Mouse (Mus musculus) hindbrain, embryonic 11.5 days (tissue): ENCODE results near the gene Pnck. TPM values are rescaled to one million over a fixed set of nuclear protein-coding genes. Genes with fewer than 3 reads are reported as not detected.

Experiments used
- ATAC-seq: fragments of 200-750 bp; cut with Nextera tagmentation; 2 replicates; pipeline ENCODE4 v1.8.0; 2017; ENCODE audit warnings: mild to moderate bottlenecking, moderate TSS enrichment, moderate library complexity; ENCODE audit not compliant: low FRiP score
- DNase-seq: peaks from one replicate; pipeline ENCODE4 v3.0.0-alpha.2; 2015; ENCODE audit warnings: low spot score
- H3K27ac ChIP-seq: fragments of 300-500 bp; sonication (generic); 2 replicates; pipeline ENCODE4 v1.5.1; 2014; ENCODE audit warnings: mild to moderate bottlenecking, low read depth, low read length
- H3K27me3 ChIP-seq: fragments of 300-500 bp; sonication (generic); 2 replicates; pipeline ENCODE4 v1.6.1; 2014; ENCODE audit warnings: mild to moderate bottlenecking, low read length, moderate library complexity, mixed read lengths; ENCODE audit not compliant: control insufficient read depth, insufficient read depth
- H3K36me3 ChIP-seq: fragments of 300-500 bp; sonication (generic); 2 replicates; pipeline ENCODE4 v1.6.1; 2014; ENCODE audit warnings: mild to moderate bottlenecking, low read length, moderate library complexity, mixed read lengths; ENCODE audit not compliant: control insufficient read depth, insufficient read depth
- H3K4me1 ChIP-seq: fragments of 300-500 bp; sonication (generic); replicated peaks from 2 replicates; pipeline ENCODE4 v1.6.1; 2014; ENCODE audit warnings: low read length, mixed read lengths; ENCODE audit not compliant: control insufficient read depth, insufficient read depth
- H3K4me2 ChIP-seq: fragments of 300-500 bp; sonication (generic); replicated peaks from 2 replicates; pipeline ENCODE4 v1.6.1; 2014; ENCODE audit warnings: mild to moderate bottlenecking, low read depth, low read length
- H3K4me3 ChIP-seq: fragments of 300-500 bp; sonication (generic); 2 replicates; pipeline ENCODE4 v1.5.1; 2014; ENCODE audit warnings: low read depth, low read length
- H3K9ac ChIP-seq: fragments of 300-500 bp; sonication (generic); 2 replicates; pipeline ENCODE4 v1.6.1; 2014; ENCODE audit warnings: low read depth, low read length
- H3K9me3 ChIP-seq: fragments of 300-500 bp; sonication (generic); 2 replicates; pipeline ENCODE4 v1.6.1; 2016; ENCODE audit warnings: low read length; ENCODE audit not compliant: control insufficient read depth
- WGBS: fragments of 180-500 bp; shearing (Covaris S2); extraction: QIAGEN DNeasy Blood & Tissue Kit; methylation state at CpG from one replicate; pipeline ENCODE4 v1.1.7; 2014; 5-methylcytosine and 5-hydroxymethylcytosine counted together
- polyA plus RNA-seq: library from polyadenylated mRNA; unstranded; fragments of >200 nt; fragmentation: Nextera tagmentation; extraction: Ambion mirVana; gene quantifications from 2 replicates; pipeline ENCODE4 v1.2.1, GENCODE M21; 2014

The Pnck gene
- polyA plus RNA-seq = 14.0 and 15.5 TPM in 2 replicates

DNA sequence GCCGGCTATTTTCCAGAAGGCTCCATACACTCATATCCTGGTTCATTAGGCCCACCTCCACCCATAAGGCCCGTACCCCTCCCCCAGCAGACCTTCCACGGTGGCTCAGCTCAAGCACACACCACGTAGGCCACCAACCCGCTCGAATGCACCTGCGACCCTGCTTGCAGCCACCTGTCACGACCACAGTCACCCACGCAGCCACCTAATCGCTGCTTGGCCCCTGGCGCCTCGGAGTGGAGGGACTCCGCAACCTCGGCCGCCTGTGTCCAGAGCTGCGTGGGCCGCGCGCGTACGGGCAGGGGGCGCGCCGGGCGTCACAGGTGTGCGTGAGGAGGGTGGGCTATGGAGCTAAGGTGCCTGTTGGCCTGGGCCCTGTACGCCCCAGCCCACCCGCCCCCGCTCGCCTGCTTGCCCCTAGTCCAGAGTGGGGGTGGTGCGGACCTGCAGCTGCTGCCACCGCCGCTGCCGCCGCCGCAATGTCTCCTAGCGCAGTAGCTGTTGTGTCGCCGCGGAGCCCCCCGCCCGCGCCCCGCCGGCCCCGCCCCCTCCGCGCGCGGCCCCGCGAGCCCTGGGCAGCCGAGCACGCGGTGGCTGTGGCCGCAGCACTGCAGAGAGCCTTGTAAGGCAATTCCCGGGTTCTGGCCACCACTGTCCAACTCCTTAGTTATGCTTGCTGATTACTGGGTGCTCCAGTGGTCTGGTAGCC is at the start of gene Pnck:
TSS of gene Pnck (minus strand) at position 543 of the 709 bp plus-strand sequence.
- ATAC-seq = peak; percentile 76
- H3K9ac ChIP-seq = peak within 1 kb of the TSS; percentile 37
- H3K27ac ChIP-seq = no peak within 1 kb of the TSS
- H3K36me3 ChIP-seq = no peaks in the 10 kb centered on the region
- WGBS = 22% methylated on average over 35 of the region's 57 CpGs
- no peaks in the 10 kb centered on the region for H3K9me3 ChIP-seq
- H3K4me1 ChIP-seq = no peaks in the 10 kb centered on the region
- H3K27me3 ChIP-seq = no peaks in the 10 kb centered on the region
- DNase-seq = peak; percentile 49
- H3K4me3 ChIP-seq = peak within 1 kb of the TSS; percentile 41
- H3K4me2 ChIP-seq = peak within 1 kb of the TSS; percentile 70

DNA sequence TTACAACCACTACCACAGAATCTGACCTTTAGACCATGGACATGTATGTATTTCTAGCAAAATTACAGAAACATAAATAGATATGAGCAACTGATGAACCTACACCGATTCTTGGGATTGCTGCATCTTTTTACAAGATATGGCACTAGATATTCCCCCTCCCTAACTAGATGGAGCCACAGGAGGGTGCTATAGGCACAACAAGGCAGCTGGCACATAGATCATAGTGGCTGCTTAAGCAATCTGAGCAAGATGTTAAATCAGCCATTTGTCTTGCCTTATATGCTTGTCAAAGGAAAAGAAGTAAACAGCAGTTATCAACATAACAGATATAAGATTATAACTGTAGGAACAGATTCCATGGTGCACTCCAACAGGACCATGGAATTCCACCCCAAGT is 40.6 kb upstream of the Pnck start:
- WGBS = 100% methylated on average over 1 of the region's 1 CpGs
- no peak overlapping the region for H3K4me2 ChIP-seq

DNA sequence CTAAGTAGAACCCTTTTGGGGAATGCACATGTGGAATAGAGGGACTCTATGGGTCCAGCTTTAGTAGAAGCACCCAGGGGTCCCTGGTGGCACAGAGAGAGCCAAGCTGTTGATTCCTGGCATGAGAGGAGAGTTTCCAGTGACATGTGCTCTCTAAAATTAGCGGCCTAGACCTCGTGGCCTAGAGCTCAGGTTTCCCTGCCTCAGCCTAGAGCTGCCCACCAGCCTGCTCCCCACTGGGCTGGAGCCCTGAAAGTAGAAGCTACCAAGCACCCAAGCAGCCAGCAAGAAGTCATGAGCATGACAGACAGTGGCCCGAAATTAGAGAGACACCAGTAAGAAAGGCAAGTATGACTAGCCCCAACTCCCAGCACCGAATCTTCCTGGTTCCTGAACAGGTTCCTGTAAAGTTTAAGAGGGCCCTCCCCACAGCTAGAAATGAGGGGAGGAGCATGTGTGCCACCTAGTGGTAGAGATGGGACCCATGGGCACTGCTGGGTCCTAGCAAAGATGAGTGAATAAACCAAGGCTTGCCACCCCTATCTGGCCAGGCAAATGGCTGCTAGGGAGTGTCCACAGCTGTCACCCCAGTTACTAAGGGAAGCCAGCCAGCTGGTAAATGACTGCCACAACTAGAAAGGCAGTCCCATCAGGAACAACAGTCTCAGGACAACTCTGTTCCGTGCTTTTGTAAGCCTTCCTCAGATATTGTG is 31.2 kb upstream of the Pnck start:
- peak; percentile 22 for DNase-seq
- no peak overlapping the region for H3K4me3 ChIP-seq
- no peaks in the 10 kb centered on the region for H3K36me3 ChIP-seq
- H3K9me3 ChIP-seq = no peaks in the 10 kb centered on the region
- no peak overlapping the region for H3K4me2 ChIP-seq
- no peak overlapping the region for H3K27ac ChIP-seq
- 79% methylated on average over 5 of the region's 5 CpGs for WGBS
- no peaks in the 10 kb centered on the region for H3K27me3 ChIP-seq
- ATAC-seq = no peak
- no peak overlapping the region for H3K9ac ChIP-seq
- no peaks in the 10 kb centered on the region for H3K4me1 ChIP-seq

More for the DNA sequence above, 40.6 kb upstream of the Pnck start:
- Histone ChIP-seq H3K9ac (no peak overlapping the region), H3K36me3 (no peaks in the 10 kb centered on the region), H3K27ac (no peak overlapping the region), H3K9me3 (no peaks in the 10 kb centered on the region), H3K4me1 (no peaks in the 10 kb centered on the region), H3K4me3 (no peak overlapping the region), H3K27me3 (no peaks in the 10 kb centered on the region)
- no peak for DNase-seq
- no peak for ATAC-seq

DNA sequence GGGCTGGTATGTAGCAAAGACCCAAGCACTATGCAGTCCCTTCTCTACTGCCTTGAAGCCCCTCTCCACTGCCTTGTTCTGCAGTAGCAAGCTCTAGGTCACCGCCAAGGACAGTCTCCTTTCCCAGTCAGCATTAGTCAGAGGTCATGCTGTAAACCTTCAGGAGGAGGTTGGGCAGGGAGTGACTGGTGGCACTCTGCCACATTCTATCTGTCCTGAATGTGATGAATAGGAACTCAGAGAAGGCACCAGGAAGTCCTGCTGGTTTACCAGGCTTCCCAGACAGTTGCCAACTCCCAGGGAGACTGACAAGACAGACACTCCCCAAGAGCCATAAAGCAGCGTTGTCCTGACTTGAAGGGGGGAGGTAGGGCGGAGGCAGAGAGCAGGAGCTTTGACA is 25.7 kb upstream of the Pnck start:
- ATAC-seq (no peak), DNase-seq (no peak)
- no peaks in the 10 kb centered on the region; the same call in 1 of the 2 replicates for H3K36me3 ChIP-seq
- no peak overlapping the region for H3K4me3 ChIP-seq
- no peak overlapping the region for H3K4me2 ChIP-seq
- 90% methylated on average over 3 of the region's 3 CpGs for WGBS
- H3K27me3 ChIP-seq = no peaks in the 10 kb centered on the region
- H3K9ac ChIP-seq = no peak overlapping the region
- no peak overlapping the region for H3K27ac ChIP-seq
- no peaks in the 10 kb centered on the region for H3K9me3 ChIP-seq
- H3K4me1 ChIP-seq = no peaks in the 10 kb centered on the region

DNA sequence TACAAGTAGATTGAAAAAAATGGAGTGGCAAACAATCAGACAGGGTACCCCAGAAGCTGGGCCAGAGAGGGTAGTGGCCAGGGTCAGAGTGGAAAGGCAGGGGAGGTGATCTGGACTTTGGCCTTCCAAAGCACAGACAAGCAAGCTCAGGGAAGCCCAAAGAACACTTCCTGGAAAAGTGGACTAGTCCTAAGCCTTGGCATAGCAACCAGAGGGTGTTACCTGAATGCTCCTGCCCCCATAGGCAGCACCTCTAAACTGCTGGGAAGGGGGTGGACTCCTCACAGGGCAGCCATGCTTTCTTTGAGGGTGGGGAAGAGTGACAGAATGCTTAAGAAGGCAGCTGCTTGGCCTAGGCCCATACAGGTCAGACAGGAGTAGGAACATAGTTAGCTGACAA is 25.1 kb upstream of the Pnck start:
- H3K9me3 ChIP-seq = no peaks in the 10 kb centered on the region
- H3K9ac ChIP-seq = no peak overlapping the region
- H3K4me2 ChIP-seq = no peak overlapping the region
- H3K27me3 ChIP-seq = no peaks in the 10 kb centered on the region
- no peak for DNase-seq
- no peaks in the 10 kb centered on the region; the same call in 1 of the 2 replicates for H3K36me3 ChIP-seq
- ATAC-seq = no peak
- no peak overlapping the region for H3K4me3 ChIP-seq
- H3K4me1 ChIP-seq = no peaks in the 10 kb centered on the region
- H3K27ac ChIP-seq = no peak overlapping the region

DNA sequence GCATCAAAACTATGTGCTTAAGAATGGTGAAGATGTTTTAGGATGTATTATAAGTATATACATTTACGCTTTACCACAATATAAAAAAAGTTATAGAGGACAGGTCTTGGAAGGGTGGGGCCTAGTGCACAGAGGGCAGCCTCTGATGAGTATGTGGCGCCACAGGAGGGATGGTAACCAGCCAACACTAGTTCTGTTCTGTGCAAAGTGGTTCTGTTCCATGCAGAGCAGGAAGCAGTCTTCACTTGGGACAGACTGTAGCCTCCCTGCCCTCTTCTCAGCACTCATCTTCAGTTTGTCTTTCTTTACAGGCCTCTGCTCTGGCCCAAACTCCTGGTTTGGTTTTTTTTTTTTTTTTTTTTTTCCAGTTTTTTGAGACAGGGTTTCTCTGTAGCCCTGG is 24.2 kb upstream of the Pnck start:
- no peak overlapping the region for H3K27ac ChIP-seq
- H3K9me3 ChIP-seq = no peaks in the 10 kb centered on the region
- no peaks in the 10 kb centered on the region; the same call in 1 of the 2 replicates for H3K36me3 ChIP-seq
- no peak overlapping the region for H3K9ac ChIP-seq
- no peak for ATAC-seq
- H3K4me2 ChIP-seq = no peak overlapping the region
- WGBS = 85% methylated on average over 2 of the region's 2 CpGs
- DNase-seq = no peak
- H3K27me3 ChIP-seq = no peaks in the 10 kb centered on the region
- no peaks in the 10 kb centered on the region for H3K4me1 ChIP-seq
- no peak overlapping the region for H3K4me3 ChIP-seq

DNA sequence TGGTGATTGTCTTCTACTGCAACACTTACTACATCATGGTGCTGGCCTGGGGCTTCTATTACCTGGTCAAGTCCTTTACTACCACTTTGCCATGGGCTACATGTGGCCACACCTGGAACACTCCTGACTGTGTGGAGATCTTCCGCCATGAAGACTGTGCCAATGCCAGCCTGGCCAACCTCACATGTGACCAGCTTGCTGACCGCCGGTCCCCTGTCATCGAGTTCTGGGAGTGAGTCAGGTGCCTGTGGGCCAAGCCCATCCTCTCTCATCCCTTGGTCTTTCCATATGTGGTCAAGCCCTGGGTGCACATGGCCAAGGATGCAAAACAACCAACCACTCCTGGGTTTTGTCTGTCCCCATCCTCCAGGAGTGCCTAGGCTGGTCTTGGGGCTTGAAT is 16.8 kb upstream of the Pnck start:
- Histone ChIP-seq H3K27ac (no peak overlapping the region), H3K4me3 (no peak overlapping the region), H3K4me1 (no peaks in the 10 kb centered on the region; the same call in 1 of the 2 replicates), H3K36me3 (no peaks in the 10 kb centered on the region; the same call in 1 of the 2 replicates), H3K4me2 (no peak overlapping the region), H3K9ac (no peak overlapping the region), H3K9me3 (no peaks in the 10 kb centered on the region), H3K27me3 (no peaks in the 10 kb centered on the region; the same call in 1 of the 2 replicates)
- ATAC-seq (no peak), DNase-seq (no peak)
- 96% methylated on average over 4 of the region's 4 CpGs for WGBS

DNA sequence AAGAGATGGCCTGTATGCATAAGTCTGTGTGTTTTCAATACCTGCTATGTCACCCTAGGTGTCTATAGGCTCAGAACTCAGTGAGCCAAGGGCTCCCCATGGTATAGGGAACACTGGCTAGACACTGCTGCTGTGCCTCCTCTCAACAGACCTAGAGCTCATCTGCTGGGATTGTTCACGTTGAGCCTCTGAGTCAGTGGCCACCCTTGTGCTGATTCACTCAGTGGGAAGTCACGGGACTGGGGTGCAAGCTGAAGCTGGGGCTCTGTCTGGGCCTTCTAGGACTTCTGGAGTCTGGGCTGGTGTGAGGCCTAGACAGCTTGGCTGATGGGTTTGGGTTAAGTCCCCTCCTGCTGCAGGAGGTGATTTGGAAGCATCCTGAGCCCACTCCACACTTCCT is 15.3 kb upstream of the Pnck start:
- DNase-seq (no peak), ATAC-seq (no peak)
- Histone ChIP-seq H3K36me3 (no peaks in the 10 kb centered on the region), H3K4me2 (no peak overlapping the region), H3K4me3 (no peak overlapping the region), H3K9me3 (no peaks in the 10 kb centered on the region), H3K27ac (no peak overlapping the region), H3K4me1 (no peaks in the 10 kb centered on the region; the same call in 1 of the 2 replicates), H3K9ac (no peak overlapping the region), H3K27me3 (no peaks in the 10 kb centered on the region; the same call in 1 of the 2 replicates)
- WGBS = 73% methylated on average over 2 of the region's 2 CpGs
